ENCODE assay signal across 14 mouse cellular contexts in genomic region chrX:72992291-72992919, GRCm38 (mm10). TPM values are rescaled to one million over a fixed set of nuclear protein-coding genes. Genes with fewer than 3 reads are reported as not detected.
DNase-seq lines count a peak whose midpoint lies in the region; ATAC-seq and TF ChIP-seq lines count a peak whose summit lies in the region.
"Had no signal": no experiment of that assay in that cellular context is flagged by ENCODE, and none has a peak within 500 bp of the region (broad histone marks: within the 10 kb centered on the region; RNA-seq: fewer than 3 reads in every experiment).

No protein-coding gene starts in this region.

- no peak overlapping the region for H3K4me2 ChIP-seq in lung, postnatal 0 days (replicated peaks; ENCODE audit: low read depth, low read length)

- ATAC-seq in lung, postnatal 0 days, result no peak

- no peaks in the 10 kb centered on the region for H3K4me1 ChIP-seq in lung, postnatal 0 days (ENCODE audit: insufficient read depth, low read depth, low read length)
- H3K4me1 ChIP-seq: embryonic facial prominence, embryonic 10.5 days had no signal

- TF ChIP-seq EP300 in lung, postnatal 0 days (IDR thresholded peaks at IDR 0.05), result no peak

- H3K36me3 ChIP-seq in lung, postnatal 0 days (ENCODE audit: insufficient read depth, low read length), result no peaks in the 10 kb centered on the region
- H3K36me3 ChIP-seq: embryonic facial prominence, embryonic 10.5 days had no signal

- peak; percentile 64 for TF ChIP-seq CTCF in lung, postnatal 0 days (IDR thresholded peaks at IDR 0.05)

- WGBS in lung, postnatal 0 days, result 54% methylated on average over 5 of the region's 5 CpGs

- H3K4me3 ChIP-seq in lung, postnatal 0 days (ENCODE audit: low read depth, low read length), result no peak overlapping the region
- H3K4me3 ChIP-seq: embryonic facial prominence, embryonic 10.5 days had no signal

- peak; percentile 70 for DNase-seq in heart, adult 11 months
- no peak for DNase-seq in heart, postnatal 4 days
- DNase-seq in lung, postnatal 0 days (ENCODE audit: low spot score), result no peak
- no peak for DNase-seq in lung, adult 18-20 months
- DNase-seq in R1 (ENCODE audit: low read depth, low spot score), result peak; percentile 29
- peak; percentile 25 for DNase-seq in retina, embryonic 14.5 days (ENCODE audit: low spot score)
- DNase-seq in neural tube, embryonic 10.5 days (ENCODE audit: extremely low spot score, low spot score), result no peak
- DNase-seq in left cerebral cortex, adult 9 months (ENCODE audit: low spot score in 2 of 2), result no peak
- DNase-seq: heart, postnatal 14 days; kidney, postnatal 25 days; right cerebral cortex, adult 18-20 months had no signal

- H3K9me3 ChIP-seq in lung, postnatal 0 days (ENCODE audit: low read length), result no peaks in the 10 kb centered on the region
- H3K9me3 ChIP-seq: embryonic facial prominence, embryonic 10.5 days had no signal

- H3K27ac ChIP-seq in lung, postnatal 0 days (ENCODE audit: low read length), result no peak overlapping the region
- H3K27ac ChIP-seq: embryonic facial prominence, embryonic 10.5 days had no signal

- no peaks in the 10 kb centered on the region for H3K27me3 ChIP-seq in lung, postnatal 0 days (replicated peaks; ENCODE audit: insufficient read depth, low read length)

- H3K9ac ChIP-seq in lung, postnatal 0 days (replicated peaks; ENCODE audit: low read depth), result no peak overlapping the region

RNA-seq across cellular contexts. Expression of gene Zfp185, which starts 5.3 kb away (rescaled TPM):
- total RNA-seq in heart, postnatal 4 days (2021), result 1 to 10 TPM; 2.3 to 2.6 TPM
- polyA plus RNA-seq in lung, postnatal 0 days (2015; fragmentation: Nextera tagmentation; extraction: Ambion mirVana), result 5.7 and 8.2 TPM in 2 replicates
- total RNA-seq: monocyte, adult 5-6 weeks had no signal

RNA-seq across cellular contexts. Expression of gene Pnma5, which starts 44.5 kb away (rescaled TPM):
- under 1 TPM; 0.14 to 0.19 TPM for total RNA-seq in heart, postnatal 4 days (2021)
- polyA plus RNA-seq in lung, postnatal 0 days (2015; fragmentation: Nextera tagmentation; extraction: Ambion mirVana), result 0.05 and 0.10 TPM in 2 replicates
- total RNA-seq: monocyte, adult 5-6 weeks had no signal
- polyA plus RNA-seq: embryonic facial prominence, embryonic 10.5 days; liver, embryonic 16.5 days had no signal

Comparison
In these comparisons a context has a peak if more than half of its experiments do, and no peak if none do; other contexts are left out.
1. DNase-seq: peak in heart, adult 11 months (single experiment), R1 (single experiment) and retina, embryonic 14.5 days (single experiment); none in heart, postnatal 4 days (single experiment), lung, postnatal 0 days (single experiment), lung, adult 18-20 months (0 of 2), neural tube, embryonic 10.5 days (single experiment) and left cerebral cortex, adult 9 months (0 of 2).